Mouse (Mus musculus) gastrocnemius, postnatal 25 days (tissue): ENCODE results near the gene Gm10234. TPM values are rescaled to one million over a fixed set of nuclear protein-coding genes. Genes with fewer than 3 reads are reported as not detected.

Experiments used
- DNase-seq: peaks from one replicate; pipeline ENCODE4 v3.0.0; 2022
- long read RNA-seq, 2 experiments: library from polyadenylated mRNA; stranded (forward); transcript quantifications; one replicate each; pipeline ENCODE4 v2.0.0; 2021
- total RNA-seq, 2 experiments: library from RNA; stranded (reverse); gene quantifications; 1 replicate in 1 of 2; 2 replicates in 1 of 2; pipeline ENCODE4 v1.2.3; 2021

Gene Gm10234
- not detected for total RNA-seq
- long read RNA-seq, experiment 1 = 0 reads
- long read RNA-seq, experiment 2 = 0 reads

GRCm38 (mm10) chr6:95321812-95322211 lies at the start of gene Gm10234:
Gene Gm10234 (plus strand): TSS chr6:95322112.
- no peak for DNase-seq

GRCm38 (mm10) chr6:95277633-95278032 lies 44.3 kb upstream of the Gm10234 start:
- no peak for DNase-seq

GRCm38 (mm10) chr6:95296025-95296424 lies 25.9 kb upstream of the Gm10234 start:
- DNase-seq = no peak

- DNase-seq = no peak
Observed at GRCm38 (mm10) chr6:95298387-95298786, 23.5 kb upstream of the Gm10234 start.

GRCm38 (mm10) chr6:95300658-95301057 lies 21.3 kb upstream of the Gm10234 start:
- DNase-seq = no peak

GRCm38 (mm10) chr6:95331191-95331590 lies 9.3 kb downstream of the Gm10234 start:
- DNase-seq = no peak

- no peak for DNase-seq
Observed at GRCm38 (mm10) chr6:95334781-95335180, 12.9 kb downstream of the Gm10234 start.

- no peak for DNase-seq
Observed at GRCm38 (mm10) chr6:95349378-95349777, 27.5 kb downstream of the Gm10234 start.

GRCm38 (mm10) chr6:95353043-95353442 lies 31.1 kb downstream of the Gm10234 start:
- no peak for DNase-seq

- no peak for DNase-seq
Observed at GRCm38 (mm10) chr6:95353886-95354285, 32.0 kb downstream of the Gm10234 start.

GRCm38 (mm10) chr6:95360084-95360483 lies 38.2 kb downstream of the Gm10234 start:
- no peak for DNase-seq

- no peak for DNase-seq
Observed at GRCm38 (mm10) chr6:95362707-95363106, 40.8 kb downstream of the Gm10234 start.

- DNase-seq = no peak
Observed at GRCm38 (mm10) chr6:95371811-95372210, 49.9 kb downstream of the Gm10234 start.

Other genes with a start within 250 kb of the Gm10234 start
- 1 to 10 TPM; 1.9 to 3.0 TPM for gene Kbtbd8, start 204.9 kb upstream of the Gm10234 start, total RNA-seq